Mouse (Mus musculus) intestine, embryonic 16.5 days (tissue): ENCODE measurements around the gene Arap1. TPM values are rescaled to one million over a fixed set of nuclear protein-coding genes. Genes with fewer than 3 reads are reported as not detected.
A peak's percentile ranks its signal among the peaks of the same experiment; 100 is the strongest.

Source experiments
- ATAC-seq: fragments of 200-750 bp; cut with Nextera tagmentation; 2 replicates; pipeline ENCODE4 v1.8.0; 2017; ENCODE audit warnings: moderate TSS enrichment, moderate library complexity
- H3K27ac ChIP-seq: fragments of 300-500 bp; sonication (generic); 2 replicates; pipeline ENCODE4 v1.5.1; 2014; ENCODE audit warnings: mild to moderate bottlenecking, low read length
- H3K27me3 ChIP-seq: fragments of 300-500 bp; sonication (generic); replicated peaks from 2 replicates; pipeline ENCODE4 v1.6.1; 2014; ENCODE audit warnings: low read length, control low read depth, mixed read lengths; ENCODE audit not compliant: control insufficient read depth, insufficient read depth
- H3K36me3 ChIP-seq: fragments of 300-500 bp; sonication (generic); 2 replicates; pipeline ENCODE4 v1.6.1; 2014; ENCODE audit warnings: low read length, control low read depth; ENCODE audit not compliant: control insufficient read depth, insufficient read depth
- H3K4me1 ChIP-seq: fragments of 300-500 bp; sonication (generic); 2 replicates; pipeline ENCODE4 v1.6.1; 2014; ENCODE audit warnings: low read length, control low read depth, mixed read lengths; ENCODE audit not compliant: control insufficient read depth, insufficient read depth
- H3K4me2 ChIP-seq: fragments of 300-500 bp; sonication (generic); 2 replicates; pipeline ENCODE4 v1.6.1; 2014; ENCODE audit warnings: low read depth, low read length, control low read depth
- H3K4me3 ChIP-seq: fragments of 300-500 bp; sonication (generic); 2 replicates; pipeline ENCODE4 v1.5.1; 2014; ENCODE audit warnings: mild to moderate bottlenecking, low read length
- H3K9ac ChIP-seq: fragments of 300-500 bp; sonication (generic); 2 replicates; pipeline ENCODE4 v1.6.1; 2014; ENCODE audit warnings: low read depth, low read length
- H3K9me3 ChIP-seq: fragments of 300-500 bp; sonication (generic); 2 replicates; pipeline ENCODE4 v1.6.1; 2016; ENCODE audit warnings: low read length, control low read depth; ENCODE audit not compliant: control insufficient read depth
- WGBS: fragments of 180-500 bp; shearing (Covaris S2); extraction: QIAGEN DNeasy Blood & Tissue Kit; methylation state at CpG from one replicate; pipeline ENCODE4 v1.1.7; 2014; 5-methylcytosine and 5-hydroxymethylcytosine counted together
- polyA plus RNA-seq: library from polyadenylated mRNA; unstranded; fragments of >200 nt; fragmentation: Nextera tagmentation; extraction: Ambion mirVana; gene quantifications from 2 replicates; pipeline ENCODE4 v1.2.1, GENCODE M21; 2015

The Arap1 gene
- polyA plus RNA-seq, 1 experiment from 2014 or later, result 61.8 TPM

DNA sequence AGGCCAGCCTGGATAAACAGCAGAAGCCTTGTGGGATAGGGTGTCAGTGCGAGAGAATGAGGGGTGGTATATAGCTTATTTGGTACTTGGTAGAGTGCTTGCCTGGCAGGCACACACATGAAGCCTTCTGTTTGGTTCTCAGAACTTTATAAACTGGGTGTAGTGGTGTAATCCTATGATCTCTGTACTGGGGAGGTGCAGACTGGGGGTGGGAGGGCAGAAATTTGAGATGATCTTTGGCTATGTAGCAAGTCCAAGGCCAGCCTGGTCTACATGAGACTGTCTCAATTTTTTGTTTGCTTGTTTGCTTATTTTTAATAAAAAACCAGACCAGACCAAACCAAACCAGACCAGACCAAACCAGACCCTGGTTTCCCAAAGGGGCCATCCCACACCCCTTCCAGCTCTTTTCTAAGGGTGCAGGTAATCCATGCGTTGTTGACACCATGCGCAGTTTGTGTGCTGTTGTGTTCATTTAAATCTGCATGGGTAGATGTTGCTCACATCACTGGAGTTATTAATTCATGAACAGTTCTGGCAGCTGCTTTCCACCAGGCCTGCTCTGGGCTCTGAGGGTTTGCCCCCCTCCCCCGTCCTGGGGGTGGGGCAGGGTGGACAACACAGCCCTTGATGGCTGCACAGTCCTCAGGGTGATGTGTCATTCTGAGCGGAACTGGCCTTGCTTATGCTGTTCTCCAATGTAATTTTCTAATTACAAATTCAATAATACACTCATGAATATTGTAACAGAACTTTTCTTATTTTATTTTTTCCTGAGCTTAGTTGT is 15.6 kb upstream of the Arap1 start:
- WGBS, result 73% methylated on average over 5 of the region's 5 CpGs
- no peak overlapping the region for H3K9ac ChIP-seq
- ATAC-seq, result no peak
- H3K27ac ChIP-seq, result no peak overlapping the region
- no peak overlapping the region for H3K4me3 ChIP-seq
- H3K27me3 ChIP-seq, result no peaks in the 10 kb centered on the region
- H3K4me2 ChIP-seq, result no peak overlapping the region
- H3K9me3 ChIP-seq, result no peaks in the 10 kb centered on the region
- H3K4me1 ChIP-seq, result peaks cover 20% of the 10 kb centered on the region
- no peaks in the 10 kb centered on the region for H3K36me3 ChIP-seq

DNA sequence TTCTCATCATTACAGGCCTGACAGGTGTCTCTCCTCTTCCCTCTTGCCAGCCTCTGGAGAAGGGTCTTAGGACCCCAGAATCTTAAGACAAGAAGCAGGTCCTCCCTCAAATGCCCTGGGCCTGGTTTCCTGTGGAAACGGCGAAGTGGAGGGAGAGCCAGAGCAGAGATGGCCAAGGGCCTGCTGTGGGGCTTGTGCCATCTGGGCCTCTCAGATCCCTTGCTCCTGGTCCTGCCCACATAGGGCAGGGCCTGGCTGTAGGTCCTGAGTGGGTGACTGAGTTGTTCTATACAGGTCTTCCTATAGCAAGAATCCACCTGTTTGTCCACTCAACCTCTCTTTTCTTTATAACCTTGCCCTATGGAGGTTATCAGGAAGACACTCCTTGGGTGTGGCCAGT is 12.6 kb upstream of the Arap1 start:
- Histone ChIP-seq H3K9me3 (no peaks in the 10 kb centered on the region), H3K27ac (no peak overlapping the region), H3K4me2 (no peak overlapping the region), H3K4me1 (peaks cover 5% of the 10 kb centered on the region; the same call in 1 of the 2 replicates), H3K36me3 (no peaks in the 10 kb centered on the region), H3K4me3 (no peak overlapping the region), H3K27me3 (no peaks in the 10 kb centered on the region), H3K9ac (no peak overlapping the region)
- 79% methylated on average over 2 of the region's 2 CpGs for WGBS
- ATAC-seq, result no peak

DNA sequence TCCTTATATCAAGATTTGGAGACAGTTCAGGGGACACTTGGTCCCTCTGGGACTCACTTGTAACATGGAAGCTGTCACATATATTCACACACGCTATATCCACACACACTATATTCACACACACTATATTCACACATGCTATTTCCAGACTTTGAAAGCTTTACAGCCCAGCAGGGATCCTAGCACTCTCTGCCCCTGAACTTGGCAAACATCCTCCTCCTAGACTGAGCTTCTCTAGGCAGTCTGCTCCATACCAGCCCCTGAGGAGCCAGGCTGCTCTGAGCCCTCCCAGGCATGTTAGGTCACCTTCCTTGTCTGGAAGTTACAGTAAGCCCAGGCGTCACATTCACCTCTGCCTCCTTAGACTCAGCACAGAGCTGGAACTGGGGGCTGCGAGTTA is 11.2 kb upstream of the Arap1 start:
- whole genome bisulfite sequencing, result 82% methylated on average over 3 of the region's 3 CpGs
- Histone ChIP-seq H3K4me1 (peaks cover 5% of the 10 kb centered on the region; the same call in 1 of the 2 replicates), H3K27me3 (no peaks in the 10 kb centered on the region), H3K9me3 (no peaks in the 10 kb centered on the region), H3K36me3 (no peaks in the 10 kb centered on the region), H3K4me3 (no peak overlapping the region), H3K4me2 (no peak overlapping the region), H3K27ac (no peak overlapping the region), H3K9ac (no peak overlapping the region)
- ATAC-seq, result no peak

DNA sequence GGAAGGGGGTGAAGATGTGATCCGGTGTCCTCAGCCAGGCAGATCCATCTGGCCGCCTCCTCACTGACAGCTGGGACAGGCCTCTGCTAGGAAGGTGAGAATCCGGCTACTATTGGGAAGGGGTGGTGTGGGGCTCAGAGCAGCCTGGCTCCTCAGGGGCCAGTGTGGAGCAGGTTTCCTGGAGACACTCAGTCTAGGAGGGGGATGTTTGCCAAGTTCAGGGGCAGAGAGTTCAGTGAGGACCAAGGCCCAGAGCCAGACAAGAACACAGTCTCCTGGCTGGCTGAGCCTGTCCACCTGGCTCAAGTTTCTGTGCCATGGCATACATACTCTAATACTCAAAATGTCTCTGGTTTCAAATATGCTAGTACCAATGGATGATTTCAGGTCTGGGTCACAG is 10.5 kb upstream of the Arap1 start:
- Histone ChIP-seq H3K27me3 (no peaks in the 10 kb centered on the region), H3K36me3 (no peaks in the 10 kb centered on the region), H3K27ac (no peak overlapping the region), H3K4me2 (no peak overlapping the region), H3K4me3 (no peak overlapping the region), H3K4me1 (peaks cover 5% of the 10 kb centered on the region; the same call in 1 of the 2 replicates), H3K9ac (no peak overlapping the region), H3K9me3 (no peaks in the 10 kb centered on the region)
- ATAC-seq, result no peak
- WGBS, result 86% methylated on average over 3 of the region's 3 CpGs

DNA sequence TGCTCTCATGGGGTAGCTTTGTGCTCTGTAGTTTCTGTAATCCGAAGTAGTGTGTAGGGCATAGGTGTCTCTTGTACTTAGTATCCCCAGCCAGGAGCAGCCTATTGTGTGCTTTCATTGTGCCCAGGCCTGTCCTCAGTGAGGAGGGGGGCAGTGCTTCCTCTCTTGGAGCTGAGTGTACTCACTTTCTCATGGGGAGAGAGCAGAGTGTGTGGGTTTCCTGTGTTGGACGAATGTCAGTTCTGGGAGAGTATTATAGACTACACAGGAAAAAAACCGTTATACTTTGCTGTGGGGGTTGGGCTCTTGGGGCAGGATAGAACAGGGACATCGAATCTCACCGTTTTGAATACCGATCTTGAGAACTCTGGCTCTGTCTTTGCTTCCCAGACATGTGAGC is 6.5 kb upstream of the Arap1 start:
- H3K4me2 ChIP-seq, result no peak overlapping the region
- H3K36me3 ChIP-seq, result peaks cover 13% of the 10 kb centered on the region; the same call in 1 of the 2 replicates
- no peaks in the 10 kb centered on the region for H3K27me3 ChIP-seq
- no peaks in the 10 kb centered on the region for H3K9me3 ChIP-seq
- no peak overlapping the region for H3K27ac ChIP-seq
- 52% methylated on average over 6 of the region's 6 CpGs for WGBS
- H3K4me1 ChIP-seq, result peaks cover 5% of the 10 kb centered on the region; the same call in 1 of the 2 replicates
- H3K9ac ChIP-seq, result no peak overlapping the region
- no peak overlapping the region for H3K4me3 ChIP-seq
- peak; percentile 27; the same call in 1 of the 2 replicates for ATAC-seq

DNA sequence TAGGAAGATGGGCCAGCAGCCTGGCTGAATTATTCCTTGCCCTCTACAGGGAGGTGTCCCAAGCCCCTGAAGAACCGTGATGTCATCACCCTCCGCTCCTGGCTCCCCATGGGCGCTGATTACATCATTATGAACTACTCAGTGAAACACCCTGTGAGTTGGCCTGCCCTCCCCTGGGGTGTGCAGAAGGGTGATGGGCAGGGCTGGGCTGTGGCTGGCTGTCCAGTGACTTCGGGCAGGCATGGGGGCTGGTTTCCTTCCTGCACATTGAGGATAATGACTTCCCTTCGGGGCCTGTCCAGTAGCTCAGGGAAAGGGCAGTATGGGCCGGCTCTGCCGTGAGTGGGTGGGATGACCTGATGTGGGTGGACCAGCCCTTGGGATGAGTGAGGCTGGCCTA is 4.7 kb upstream of the Arap1 start:
- Histone ChIP-seq H3K9ac (no peak overlapping the region), H3K9me3 (no peaks in the 10 kb centered on the region), H3K4me3 (no peak overlapping the region), H3K27me3 (no peaks in the 10 kb centered on the region), H3K4me1 (peaks cover 11% of the 10 kb centered on the region), H3K4me2 (no peak overlapping the region), H3K27ac (no peak overlapping the region), H3K36me3 (peaks cover 13% of the 10 kb centered on the region; the same call in 1 of the 2 replicates)
- no peak for ATAC-seq
- WGBS, result 72% methylated on average over 7 of the region's 7 CpGs

DNA sequence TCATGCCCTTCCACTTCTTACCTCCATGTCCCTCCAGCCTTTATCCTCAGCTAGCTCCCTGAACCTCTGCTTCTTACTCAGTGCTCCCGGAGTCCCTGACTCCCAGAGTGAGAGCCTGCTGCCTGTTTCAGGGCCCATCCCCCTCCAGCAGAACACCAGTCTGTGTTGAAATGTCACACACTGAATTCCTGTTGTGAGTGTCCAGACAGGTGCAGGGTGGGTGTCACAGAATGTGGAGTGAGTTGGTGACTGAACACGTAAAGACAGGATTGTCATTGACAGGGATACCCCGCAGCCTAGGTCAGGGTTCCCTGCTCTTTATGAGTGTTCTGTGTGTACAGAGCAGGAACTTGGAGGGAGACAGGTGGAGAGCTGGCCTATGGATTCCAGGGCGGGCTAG is 3.0 kb upstream of the Arap1 start:
- H3K9me3 ChIP-seq, result no peaks in the 10 kb centered on the region
- H3K4me2 ChIP-seq, result no peak overlapping the region
- no peak overlapping the region for H3K4me3 ChIP-seq
- peaks cover 13% of the 10 kb centered on the region; the same call in 1 of the 2 replicates for H3K36me3 ChIP-seq
- WGBS, result 66% methylated on average over 4 of the region's 4 CpGs
- no peak overlapping the region for H3K27ac ChIP-seq
- no peaks in the 10 kb centered on the region for H3K27me3 ChIP-seq
- no peak overlapping the region for H3K9ac ChIP-seq
- ATAC-seq, result no peak
- H3K4me1 ChIP-seq, result peaks cover 20% of the 10 kb centered on the region

DNA sequence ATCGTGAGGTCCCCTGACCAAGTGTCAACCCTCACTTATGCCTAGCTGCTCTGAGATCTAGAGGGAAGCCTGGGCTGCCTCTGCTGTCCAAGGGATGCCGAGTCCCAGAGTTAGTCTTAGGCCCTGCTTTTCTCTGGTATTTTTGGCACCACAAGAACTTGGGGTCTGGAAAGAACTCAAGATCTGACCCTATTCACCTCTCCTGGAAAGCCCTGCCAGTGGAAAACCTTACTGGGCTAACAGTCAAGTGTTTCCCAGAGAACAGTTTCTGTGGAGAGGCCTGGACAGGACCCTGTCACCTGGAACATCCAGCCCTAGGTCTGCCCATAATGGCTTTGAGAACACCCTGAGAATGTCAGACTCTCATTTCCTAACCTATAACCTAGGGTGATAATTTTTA is 876 bp upstream of the Arap1 start:
- no peak overlapping the region for H3K4me2 ChIP-seq
- no peak overlapping the region for H3K4me3 ChIP-seq
- H3K27ac ChIP-seq, result no peak overlapping the region

DNA sequence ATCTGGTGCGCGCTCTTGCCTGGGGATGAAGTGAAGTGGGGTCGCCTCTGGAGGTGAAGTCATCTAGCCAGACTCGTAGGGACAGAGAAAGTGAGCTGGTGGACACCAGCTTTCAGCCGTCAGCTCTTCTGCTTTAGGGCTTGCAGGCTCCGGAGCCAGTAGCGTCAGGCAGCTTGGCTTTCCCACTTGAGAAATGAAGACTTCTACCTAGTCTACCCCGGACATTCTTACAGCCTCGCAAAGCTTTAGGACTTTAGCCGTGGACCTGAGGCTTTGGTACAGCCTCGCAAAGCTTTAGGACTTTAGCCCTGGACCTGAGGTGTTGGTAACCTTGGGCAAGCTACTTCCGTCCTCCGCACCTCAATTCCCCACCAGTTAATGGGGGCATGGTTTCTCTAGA is 445 bp downstream of the Arap1 start:
- Histone ChIP-seq H3K9ac (peak overlapping the region; percentile 72), H3K4me1 (peaks cover 20% of the 10 kb centered on the region)
- peak; percentile 29 for ATAC-seq

More for the DNA sequence above, 876 bp upstream of the Arap1 start:
- Histone ChIP-seq H3K36me3 (peaks cover 13% of the 10 kb centered on the region; the same call in 1 of the 2 replicates), H3K4me1 (peaks cover 20% of the 10 kb centered on the region), H3K9ac (no peak overlapping the region), H3K9me3 (no peaks in the 10 kb centered on the region), H3K27me3 (no peaks in the 10 kb centered on the region)
- no peak for ATAC-seq
- 73% methylated on average over 2 of the region's 2 CpGs for WGBS

More for the DNA sequence above, 445 bp downstream of the Arap1 start:
- H3K27ac ChIP-seq, result peak overlapping the region; percentile 55; the same call in 1 of the 2 replicates
- no peaks in the 10 kb centered on the region for H3K27me3 ChIP-seq
- peak overlapping the region; percentile 64 for H3K4me3 ChIP-seq
- WGBS, result 1% methylated on average over 13 of the region's 13 CpGs
- H3K36me3 ChIP-seq, result peaks cover 9% of the 10 kb centered on the region; the same call in 1 of the 2 replicates
- H3K4me2 ChIP-seq, result peak overlapping the region; percentile 89
- no peaks in the 10 kb centered on the region for H3K9me3 ChIP-seq
